Mouse (Mus musculus) ES-E14 (cell line): ENCODE data around the gene Prkar1a.

Experiments used
- CHD2 ChIP-seq: IDR thresholded peaks from 2 replicates; pipeline ENCODE4 v1.6.1; 2014; ENCODE audit warnings: mild to moderate bottlenecking, low read depth, low read length, inconsistent platforms
- HCFC1 ChIP-seq: IDR thresholded peaks from 2 replicates; pipeline ENCODE4 v1.6.1; 2012; ENCODE audit warnings: low read length, inconsistent platforms, borderline replicate concordance; ENCODE audit not compliant: insufficient read depth
- MAFK ChIP-seq: IDR thresholded peaks from 2 replicates; pipeline ENCODE4 v1.6.1; 2014; ENCODE audit warnings: mild to moderate bottlenecking, low read depth, low read length, inconsistent platforms; ENCODE audit not compliant: insufficient read depth
- ZC3H11A ChIP-seq: IDR thresholded peaks from 2 replicates; pipeline ENCODE4 v1.6.1; 2012; ENCODE audit warnings: low read depth, mild to moderate bottlenecking, inconsistent platforms, low read length, borderline replicate concordance
- ZNF384 ChIP-seq: IDR thresholded peaks from 2 replicates; pipeline ENCODE4 v1.6.1; 2012; ENCODE audit warnings: low read depth, low read length, inconsistent platforms

DNA sequence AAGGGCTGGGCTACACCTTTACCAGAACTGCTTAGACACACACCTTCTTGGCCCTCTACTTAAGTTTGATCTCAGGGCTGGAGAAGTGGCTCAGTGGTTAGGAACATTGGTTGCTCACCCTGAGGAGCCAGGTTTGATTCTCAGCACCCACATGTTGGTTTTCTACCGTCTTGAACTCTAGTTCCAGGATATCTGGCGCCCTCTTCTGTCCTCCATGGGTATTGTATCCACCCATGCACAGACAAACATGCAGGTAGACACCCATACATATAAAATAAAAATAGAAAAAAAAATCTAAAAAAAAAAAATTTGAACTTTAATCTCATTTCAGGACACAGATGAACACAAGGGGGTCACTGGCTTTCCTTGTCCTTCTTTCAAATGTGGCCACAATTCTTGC lies 50.6 kb downstream of the Prkar1a start:
- TF ChIP-seq ZNF384 (no peak), MAFK (no peak), CHD2 (no peak), ZC3H11A (no peak), HCFC1 (no peak)
